Mouse (Mus musculus): ENCODE measurements around the gene Ntf3. TPM values are rescaled to one million over a fixed set of nuclear protein-coding genes. Genes with fewer than 3 reads are reported as not detected.

Ntf3 gene
- polyA plus RNA-seq (2012; rRNA removed), result 8.9 and 9.4 TPM in 2 replicates

GRCm38 (mm10) chr6:126166548-126167207 is at the start of gene Ntf3:
TSS of gene Ntf3 (minus strand) at chr6:126166910.

